Mouse (Mus musculus): Measurements from ENCODE around the gene Tmem247.

The Tmem247 gene

GRCm38 (mm10) chr17:86917048-86917447 is at the start of gene Tmem247:
Tmem247 (plus strand) TSS chr17:86917348.
- DNase-seq (ENCODE audit: extremely low read depth, low read depth, low spot score) = no peak

- no peak for DNase-seq (ENCODE audit: extremely low read depth, low read depth, low spot score)
These were observed 46.6 kb upstream of the Tmem247 start for GRCm38 (mm10) chr17:86870586-86870985.

- no peak for DNase-seq (ENCODE audit: extremely low read depth, low read depth, low spot score)
These were observed 44.5 kb upstream of the Tmem247 start for GRCm38 (mm10) chr17:86872643-86873042.

GRCm38 (mm10) chr17:86876940-86877339 is 40.2 kb upstream of the Tmem247 start:
- no peak for DNase-seq (ENCODE audit: extremely low read depth, low read depth, low spot score)

GRCm38 (mm10) chr17:86877747-86878146 is 39.4 kb upstream of the Tmem247 start:
- no peak for DNase-seq (ENCODE audit: extremely low read depth, low read depth, low spot score)

- no peak for DNase-seq (ENCODE audit: extremely low read depth, low read depth, low spot score)
These were observed 37.1 kb upstream of the Tmem247 start for GRCm38 (mm10) chr17:86880056-86880455.

GRCm38 (mm10) chr17:86880461-86881044 is 36.6 kb upstream of the Tmem247 start:
- DNase-seq (ENCODE audit: extremely low read depth, low read depth, low spot score) = no peak

- no peak for DNase-seq (ENCODE audit: extremely low read depth, low read depth, low spot score)
These were observed 22.0 kb upstream of the Tmem247 start for GRCm38 (mm10) chr17:86895191-86895590.

- no peak for DNase-seq (ENCODE audit: extremely low read depth, low read depth, low spot score)
These were observed 19.5 kb upstream of the Tmem247 start for GRCm38 (mm10) chr17:86897486-86898165.

- DNase-seq (ENCODE audit: extremely low read depth, low read depth, low spot score) = no peak
These were observed 17.3 kb upstream of the Tmem247 start for GRCm38 (mm10) chr17:86899821-86900220.

GRCm38 (mm10) chr17:86900564-86900963 is 16.6 kb upstream of the Tmem247 start:
- DNase-seq (ENCODE audit: extremely low read depth, low read depth, low spot score) = no peak

- no peak for DNase-seq (ENCODE audit: extremely low read depth, low read depth, low spot score)
These were observed 14.6 kb upstream of the Tmem247 start for GRCm38 (mm10) chr17:86902399-86903067.

GRCm38 (mm10) chr17:86903596-86903995 is 13.6 kb upstream of the Tmem247 start:
- DNase-seq (ENCODE audit: extremely low read depth, low read depth, low spot score) = no peak

GRCm38 (mm10) chr17:86904206-86904605 is 12.9 kb upstream of the Tmem247 start:
- DNase-seq (ENCODE audit: extremely low read depth, low read depth, low spot score) = no peak

- no peak for DNase-seq (ENCODE audit: extremely low read depth, low read depth, low spot score)
These were observed 11.6 kb upstream of the Tmem247 start for GRCm38 (mm10) chr17:86905297-86906135.

GRCm38 (mm10) chr17:86906136-86906461 is 11.0 kb upstream of the Tmem247 start:
- DNase-seq (ENCODE audit: extremely low read depth, low read depth, low spot score) = no peak

GRCm38 (mm10) chr17:86906601-86907000 is 10.5 kb upstream of the Tmem247 start:
- no peak for DNase-seq (ENCODE audit: extremely low read depth, low read depth, low spot score)

- no peak for DNase-seq (ENCODE audit: extremely low read depth, low read depth, low spot score)
These were observed 10.1 kb upstream of the Tmem247 start for GRCm38 (mm10) chr17:86907092-86907491.

GRCm38 (mm10) chr17:86908316-86908715 is 8.8 kb upstream of the Tmem247 start:
- DNase-seq (ENCODE audit: extremely low read depth, low read depth, low spot score) = peak; percentile 11

- DNase-seq (ENCODE audit: extremely low read depth, low read depth, low spot score) = no peak
These were observed 7.2 kb upstream of the Tmem247 start for GRCm38 (mm10) chr17:86909733-86910495.

- no peak for DNase-seq (ENCODE audit: extremely low read depth, low read depth, low spot score)
These were observed 5.9 kb upstream of the Tmem247 start for GRCm38 (mm10) chr17:86911261-86911660.
